Mouse (Mus musculus): ENCODE results near the gene Gm21992. TPM values are rescaled to one million over a fixed set of nuclear protein-coding genes. Genes with fewer than 3 reads are reported as not detected.
A peak's percentile ranks its signal among the peaks of the same experiment; 100 is the strongest.

The Gm21992 gene
- total RNA-seq, 2 experiments from 2014 or later: 21.8 to 21.9 TPM

- intact Hi-C loops (cut with DNase I): no loop called here
- DNase-seq (ENCODE audit: low spot score in 2 of 2): no peak
These were observed 90.7 kb downstream of the Gm21992 start for GRCm38 (mm10) chr19:4720671-4721244.

- no peak for DNase-seq (ENCODE audit: low spot score in 2 of 2)
- intact Hi-C loops (cut with DNase I): no loop called here
These were observed 91.3 kb downstream of the Gm21992 start for GRCm38 (mm10) chr19:4720112-4720511.

GRCm38 (mm10) chr19:4719351-4719764 is 92.1 kb downstream of the Gm21992 start:
- intact Hi-C loops (cut with DNase I): no loop called here
- no peak for DNase-seq (ENCODE audit: low spot score in 2 of 2)

DNA sequence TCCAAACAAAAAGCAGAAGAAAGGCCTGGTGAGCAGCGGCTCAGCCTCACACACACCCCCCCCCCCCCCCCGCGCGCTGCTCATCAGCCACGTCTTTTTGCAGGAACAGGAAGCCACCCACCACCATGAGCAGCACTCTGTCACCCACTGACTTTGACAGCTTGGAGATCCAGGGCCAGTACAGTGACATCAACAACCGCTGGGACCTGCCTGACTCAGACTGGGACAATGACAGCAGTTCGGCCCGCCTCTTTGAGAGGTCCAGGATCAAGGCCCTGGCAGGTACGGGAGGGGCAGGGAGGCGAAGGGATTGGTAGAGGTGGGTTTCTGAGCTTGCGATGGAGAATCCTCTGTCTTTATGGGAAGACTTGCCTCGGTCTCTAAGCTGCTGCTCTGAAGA is 92.7 kb downstream of the Gm21992 start:
- intact Hi-C loops (cut with DNase I): no loop called here

DNA sequence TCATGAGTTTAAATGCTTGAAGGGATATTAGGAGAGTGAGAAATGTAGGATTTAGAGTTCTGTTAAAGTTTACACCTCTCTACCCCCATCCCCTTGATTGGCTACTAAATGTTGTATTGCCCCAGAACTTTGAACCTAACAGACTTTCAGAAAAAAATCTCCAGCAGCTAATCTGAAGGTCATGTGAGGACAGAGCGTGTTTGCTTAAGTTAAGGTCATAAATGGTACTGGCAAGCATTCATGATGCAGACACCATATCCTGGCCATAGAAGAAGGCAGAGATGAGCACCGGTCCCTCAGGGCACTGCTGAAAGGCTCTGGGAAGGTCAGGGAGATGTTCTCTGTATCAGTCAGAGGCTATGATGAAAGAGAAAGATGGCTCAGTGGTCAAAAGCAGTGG is 94.1 kb downstream of the Gm21992 start:
- intact Hi-C loops (cut with DNase I): no loop called here
- DNase-seq (ENCODE audit: low spot score in 2 of 2): no peak

More for the DNA sequence above, 92.7 kb downstream of the Gm21992 start:
- DNase-seq (ENCODE audit: low spot score in 2 of 2): peak in 1 of 2 experiments; percentile 59

DNA sequence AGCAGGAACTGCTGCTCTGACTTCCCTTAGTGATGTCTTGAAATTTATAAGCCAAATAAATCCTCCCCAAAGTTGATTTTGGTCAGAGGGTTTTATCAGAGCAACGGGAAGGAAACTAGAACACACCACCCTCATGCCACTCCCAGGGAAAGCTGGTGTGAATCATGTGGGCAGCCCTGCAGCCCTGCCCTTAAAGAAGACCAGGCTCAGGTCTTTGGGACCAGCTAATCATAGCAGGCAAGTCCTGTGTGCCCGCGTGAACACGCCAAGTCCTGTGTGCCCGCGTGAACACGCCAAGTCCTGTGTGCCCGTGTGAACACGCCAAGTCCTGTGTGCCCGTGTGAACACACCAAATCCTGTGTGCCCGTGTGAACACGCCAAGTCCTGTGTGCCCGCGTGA is 94.7 kb downstream of the Gm21992 start:
- intact Hi-C loops (cut with DNase I): no loop called here

DNA sequence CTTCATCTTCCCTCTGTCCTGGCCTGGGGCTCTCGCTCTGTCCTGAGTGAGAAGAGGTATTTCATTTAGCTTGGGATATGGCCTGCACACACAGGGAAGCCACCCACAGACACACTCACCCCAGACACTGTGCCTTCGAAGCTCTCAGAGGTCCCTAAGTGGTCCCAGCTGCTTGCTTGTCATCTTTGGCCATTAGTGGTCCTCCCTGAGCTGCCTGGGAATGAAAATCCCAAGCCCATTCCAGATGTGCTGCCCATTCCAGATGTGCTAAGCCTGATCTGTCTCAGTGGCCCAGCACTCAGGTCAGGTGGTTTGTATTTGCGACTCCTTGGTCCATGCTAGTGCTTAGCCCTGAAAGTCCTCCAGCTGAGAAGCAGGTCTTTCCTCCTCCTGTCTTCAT is 97.5 kb downstream of the Gm21992 start:
- no peak for DNase-seq (ENCODE audit: low spot score in 2 of 2)
- intact Hi-C loops (cut with DNase I): loop anchor here (5.0 kb wide), 1 partner anchor 67 kb away; no protein-coding TSS in a partner anchor

More for the DNA sequence above, 94.7 kb downstream of the Gm21992 start:
- DNase-seq (ENCODE audit: low spot score in 2 of 2): no peak

DNA sequence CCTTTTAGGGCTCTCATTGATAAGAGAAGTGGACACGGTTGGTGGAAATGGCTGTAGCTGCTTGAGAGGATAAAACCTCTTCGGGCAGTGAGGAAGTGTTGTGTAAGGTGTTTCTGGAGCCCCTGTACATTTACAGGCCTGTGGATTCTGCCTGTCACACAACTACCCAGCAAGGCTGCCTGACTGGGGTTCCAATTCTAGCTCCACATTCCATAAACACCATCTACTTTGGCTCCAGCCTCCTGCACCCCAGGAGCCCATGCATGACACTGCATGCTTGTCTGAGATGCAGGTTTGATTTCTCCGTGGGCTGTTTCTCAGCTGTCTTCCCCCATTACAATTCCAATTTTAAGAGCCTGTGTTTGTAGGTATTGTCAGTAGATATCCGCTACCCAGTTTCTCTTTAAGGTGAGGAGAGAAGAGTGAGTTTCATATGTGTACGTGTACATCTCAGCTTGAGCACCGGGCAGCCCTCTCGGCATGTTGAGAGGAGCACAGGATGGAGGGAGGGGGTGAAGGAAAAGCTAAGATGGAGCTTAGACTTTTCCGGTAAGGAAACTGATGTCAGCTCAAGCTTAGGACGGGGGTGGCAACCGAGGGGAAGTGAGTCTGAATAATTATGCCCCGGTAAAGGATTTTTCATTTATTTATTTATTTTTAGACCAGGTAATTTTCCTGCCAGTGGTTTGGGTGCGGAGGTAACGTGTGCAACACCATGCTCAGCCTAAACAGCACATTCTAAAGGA is 98.5 kb downstream of the Gm21992 start:
- intact Hi-C loops (cut with DNase I): loop anchor here (5.0 kb wide), 1 partner anchor 66 kb away; no protein-coding TSS in a partner anchor
- DNase-seq (ENCODE audit: low spot score in 2 of 2): no peak

DNA sequence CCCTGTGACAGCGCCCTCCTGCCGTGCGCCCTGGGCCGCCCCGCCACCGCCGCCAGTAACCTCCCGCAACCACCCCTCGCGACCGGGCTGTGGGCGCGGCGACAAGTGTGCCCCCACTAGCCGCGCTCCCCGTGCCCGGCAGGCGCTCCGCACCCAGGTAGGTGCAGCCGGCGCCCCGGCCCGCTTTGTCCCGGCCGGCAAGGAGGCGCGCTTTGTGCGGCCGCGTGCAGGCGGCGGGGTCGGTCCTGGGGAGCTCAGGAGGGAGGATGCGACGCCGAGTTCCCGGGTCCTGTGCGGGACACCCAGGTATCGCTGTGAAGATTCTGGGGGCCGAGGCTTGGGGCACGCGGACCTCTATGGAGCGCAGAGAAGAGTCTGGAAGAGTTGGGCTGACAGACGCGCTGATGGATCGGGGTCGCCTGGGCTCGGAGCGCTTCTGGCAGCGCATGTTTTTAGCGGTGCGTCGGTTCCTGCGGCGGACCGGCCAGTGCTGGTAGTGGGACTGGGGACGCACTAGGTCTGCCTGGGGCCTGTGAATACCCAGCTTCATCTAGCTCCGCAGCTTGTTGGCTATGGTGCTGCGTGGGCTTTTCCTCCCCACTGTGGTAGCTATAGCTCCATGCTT is 99.1 kb downstream of the Gm21992 start:
- intact Hi-C loops (cut with DNase I): loop anchor here (5.0 kb wide), 1 partner anchor 65 kb away; no protein-coding TSS in a partner anchor
- no peak for DNase-seq (ENCODE audit: low spot score in 2 of 2)

- intact Hi-C loops (cut with DNase I): loop anchor here (1.0 to 5.0 kb wide), 2 partner anchors 13 to 64 kb away; partner anchors contain the start of gene Gm960
- peak in 1 of 2 experiments; percentile 24 for DNase-seq (ENCODE audit: low spot score in 2 of 2)
These were observed 99.7 kb downstream of the Gm21992 start for GRCm38 (mm10) chr19:4711601-4712155.

GRCm38 (mm10) chr19:4711098-4711600 is 100.3 kb downstream of the Gm21992 start, which contains the start of gene Sptbn2:
Gene Sptbn2 (plus strand): TSS chr19:4711167.
- peak; percentile 81 to 96 for DNase-seq (ENCODE audit: low spot score in 2 of 2)
- intact Hi-C loops (cut with DNase I): loop anchor here (1.0 to 5.0 kb wide), 2 partner anchors 13 to 64 kb away; partner anchors contain the start of gene Gm960

- intact Hi-C loops (cut with DNase I): no loop called here
- DNase-seq (ENCODE audit: low spot score in 2 of 2): peak; percentile 14 to 49
These were observed 102.6 kb downstream of the Gm21992 start for GRCm38 (mm10) chr19:4708765-4709164.

GRCm38 (mm10) chr19:4701221-4701620 is 110.2 kb downstream of the Gm21992 start:
- intact Hi-C loops (cut with DNase I): no loop called here
- DNase-seq (ENCODE audit: low spot score in 2 of 2): peak; percentile 12 to 68

DNA sequence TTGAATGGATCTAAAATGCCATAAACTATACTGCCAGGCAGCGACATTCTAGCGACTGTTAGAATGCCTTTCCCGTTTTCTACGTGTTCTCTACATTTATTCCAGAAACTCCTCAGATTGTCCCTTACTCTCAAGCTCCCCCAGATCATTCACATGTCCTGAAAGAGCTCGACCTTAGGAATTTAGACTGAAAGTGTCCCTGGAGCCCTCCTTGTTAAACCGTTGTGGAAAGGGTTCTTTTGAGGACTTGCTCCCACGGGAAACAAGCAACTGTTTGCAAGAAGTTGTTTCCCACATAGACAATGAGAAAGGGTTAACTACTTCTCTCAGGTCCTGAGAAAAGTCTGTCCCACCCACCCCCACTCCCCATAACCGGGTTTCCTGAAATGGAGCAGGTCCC is 110.8 kb downstream of the Gm21992 start:
- DNase-seq (ENCODE audit: low spot score in 2 of 2): no peak
- intact Hi-C loops (cut with DNase I): no loop called here

GRCm38 (mm10) chr19:4699821-4700220 is 111.6 kb downstream of the Gm21992 start:
- DNase-seq (ENCODE audit: low spot score in 2 of 2): peak in 1 of 2 experiments; percentile 2
- intact Hi-C loops (cut with DNase I): loop anchor here (2.0 to 5.0 kb wide), 2 partner anchors 53 to 218 kb away; no protein-coding TSS in a partner anchor

DNA sequence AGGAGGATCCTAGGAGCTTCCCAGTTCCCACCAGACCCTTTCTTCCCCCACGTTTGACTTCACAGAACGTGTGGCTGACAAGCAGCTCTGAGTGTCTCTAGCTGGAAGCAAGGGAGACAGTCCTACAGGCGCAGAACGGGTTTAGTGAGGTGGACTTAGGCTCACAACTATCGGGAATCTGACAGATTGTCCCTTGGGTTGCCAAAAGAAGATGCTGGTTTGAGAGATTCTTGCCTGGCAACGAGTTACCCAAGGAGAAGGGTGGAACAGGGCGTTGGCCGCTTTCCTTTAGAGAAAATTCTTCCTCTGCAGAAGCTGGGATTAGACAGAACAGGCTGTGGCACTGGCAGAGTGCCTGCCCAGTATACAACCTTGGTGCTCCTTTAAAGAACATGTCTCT is 112.6 kb downstream of the Gm21992 start:
- intact Hi-C loops (cut with DNase I): loop anchor here (1.0 to 5.0 kb wide), 3 partner anchors 12 to 217 kb away; partner anchors contain the start of gene Sptbn2
- DNase-seq (ENCODE audit: low spot score in 2 of 2): peak; percentile 52 to 88

GRCm38 (mm10) chr19:4698205-4698677 is 113.2 kb downstream of the Gm21992 start, which contains the start of gene Gm960:
Gene Gm960 (minus strand): TSS chr19:4698668.
- intact Hi-C loops (cut with DNase I): loop anchor here (1.0 to 5.0 kb wide), 3 partner anchors 13 to 216 kb away; partner anchors contain the start of gene Sptbn2
- DNase-seq (ENCODE audit: low spot score in 2 of 2): peak; percentile 85 to 88

GRCm38 (mm10) chr19:4697721-4698120 is 113.7 kb downstream of the Gm21992 start:
- intact Hi-C loops (cut with DNase I): loop anchor here (1.0 to 5.0 kb wide), 3 partner anchors 14 to 215 kb away; partner anchors contain the start of gene Sptbn2
- DNase-seq (ENCODE audit: low spot score in 2 of 2): no peak

- intact Hi-C loops (cut with DNase I): loop anchor here (5.0 kb wide), 1 partner anchor 215 kb away; no protein-coding TSS in a partner anchor
- peak in 1 of 2 experiments; percentile 82 for DNase-seq (ENCODE audit: low spot score in 2 of 2)
These were observed 114.3 kb downstream of the Gm21992 start for GRCm38 (mm10) chr19:4697121-4697520.

Data from left cerebral cortex, postnatal 25 days (tissue).